Mouse (Mus musculus): ENCODE measurements at regions not wholly inside any gene's neighbourhood (a gene's known extent, or its start where the extent isn't known, plus 50 kb on each side); places are given as distances from the start of the nearest gene placed in this dataset.

GRCm38 (mm10) chr8:78877423-78877822, 56.5 kb upstream of the Lsm6 start:
- no peak for ATAC-seq (ENCODE audit: insufficient read depth, low FRiP score, low read depth)

GRCm38 (mm10) chr8:78889708-78890107, 68.8 kb upstream of the Lsm6 start:
- no peak overlapping the region for H3K9ac ChIP-seq
- H3K36me3 ChIP-seq, result no peaks in the 10 kb centered on the region
- H3K27me3 ChIP-seq (replicated peaks), result no peaks in the 10 kb centered on the region
- H3K9me3 ChIP-seq, result no peaks in the 10 kb centered on the region
- H3K4me3 ChIP-seq (replicated peaks), result no peak overlapping the region
- ATAC-seq (ENCODE audit: insufficient read depth, low FRiP score, low read depth), result no peak
- no peaks in the 10 kb centered on the region for H3K4me1 ChIP-seq
- WGBS, result 78% methylated on average over 6 of the region's 6 CpGs
- no peak overlapping the region for H3K27ac ChIP-seq
- H3K4me2 ChIP-seq, result no peak overlapping the region

More at GRCm38 (mm10) chr8:78877423-78877822, 56.5 kb upstream of the Lsm6 start:
- Histone ChIP-seq H3K27me3 (replicated peaks) (no peaks in the 10 kb centered on the region), H3K9me3 (no peaks in the 10 kb centered on the region), H3K36me3 (no peaks in the 10 kb centered on the region), H3K4me2 (no peak overlapping the region), H3K4me3 (replicated peaks) (no peak overlapping the region), H3K4me1 (no peaks in the 10 kb centered on the region), H3K9ac (no peak overlapping the region), H3K27ac (no peak overlapping the region)
- 72% methylated on average over 3 of the region's 3 CpGs for WGBS

- Histone ChIP-seq H3K36me3 (no peaks in the 10 kb centered on the region), H3K27ac (no peak overlapping the region), H3K9me3 (no peaks in the 10 kb centered on the region), H3K27me3 (replicated peaks) (no peaks in the 10 kb centered on the region), H3K9ac (no peak overlapping the region), H3K4me1 (no peaks in the 10 kb centered on the region), H3K4me2 (no peak overlapping the region), H3K4me3 (replicated peaks) (no peak overlapping the region)
- peak; percentile 56 for ATAC-seq (ENCODE audit: insufficient read depth, low FRiP score, low read depth)
- 46% methylated on average over 4 of the region's 4 CpGs for WGBS
These were observed 69.6 kb upstream of the Lsm6 start for GRCm38 (mm10) chr8:78890571-78890970.

- no peaks in the 10 kb centered on the region for H3K4me1 ChIP-seq
- no peak overlapping the region for H3K27ac ChIP-seq
- no peak overlapping the region for H3K9ac ChIP-seq
- no peak overlapping the region for H3K4me3 ChIP-seq (replicated peaks)
- no peaks in the 10 kb centered on the region for H3K27me3 ChIP-seq (replicated peaks)
- no peak for ATAC-seq (ENCODE audit: insufficient read depth, low FRiP score, low read depth)
- H3K36me3 ChIP-seq, result no peaks in the 10 kb centered on the region
- H3K4me2 ChIP-seq, result no peak overlapping the region
- WGBS, result 42% methylated on average over 7 of the region's 7 CpGs
- H3K9me3 ChIP-seq, result no peaks in the 10 kb centered on the region
These were observed 78.9 kb upstream of the Lsm6 start for GRCm38 (mm10) chr8:78899887-78900286.

- H3K9ac ChIP-seq, result no peak overlapping the region
- H3K4me2 ChIP-seq, result no peak overlapping the region
- 84% methylated on average over 1 of the region's 1 CpGs for WGBS
- H3K36me3 ChIP-seq, result no peaks in the 10 kb centered on the region
- H3K27me3 ChIP-seq (replicated peaks), result no peaks in the 10 kb centered on the region
- no peak for ATAC-seq (ENCODE audit: insufficient read depth, low FRiP score, low read depth)
- H3K9me3 ChIP-seq, result no peaks in the 10 kb centered on the region
- no peak overlapping the region for H3K4me3 ChIP-seq (replicated peaks)
- H3K27ac ChIP-seq, result no peak overlapping the region
- H3K4me1 ChIP-seq, result no peaks in the 10 kb centered on the region
These were observed 82.1 kb upstream of the Lsm6 start for GRCm38 (mm10) chr8:78903034-78903433.

- Histone ChIP-seq H3K9ac (no peak overlapping the region), H3K27ac (no peak overlapping the region), H3K4me1 (no peaks in the 10 kb centered on the region), H3K36me3 (no peaks in the 10 kb centered on the region), H3K4me3 (replicated peaks) (no peak overlapping the region), H3K27me3 (replicated peaks) (no peaks in the 10 kb centered on the region), H3K4me2 (no peak overlapping the region), H3K9me3 (no peaks in the 10 kb centered on the region)
- ATAC-seq (ENCODE audit: insufficient read depth, low FRiP score, low read depth), result no peak
- 39% methylated on average over 1 of the region's 1 CpGs for WGBS
These were observed 87.0 kb upstream of the Lsm6 start for GRCm38 (mm10) chr8:78907918-78908317.

GRCm38 (mm10) chr8:78911288-78911873, 90.4 kb upstream of the Lsm6 start:
- no peaks in the 10 kb centered on the region for H3K4me1 ChIP-seq
- H3K27ac ChIP-seq, result no peak overlapping the region
- H3K4me2 ChIP-seq, result no peak overlapping the region
- H3K9ac ChIP-seq, result no peak overlapping the region
- H3K36me3 ChIP-seq, result no peaks in the 10 kb centered on the region
- no peak for ATAC-seq (ENCODE audit: insufficient read depth, low FRiP score, low read depth)
- no peaks in the 10 kb centered on the region for H3K27me3 ChIP-seq (replicated peaks)
- H3K4me3 ChIP-seq (replicated peaks), result no peak overlapping the region
- no peaks in the 10 kb centered on the region for H3K9me3 ChIP-seq
- WGBS, result 86% methylated on average over 11 of the region's 11 CpGs

GRCm38 (mm10) chr8:78912470-78912869, 91.5 kb upstream of the Lsm6 start:
- Histone ChIP-seq H3K4me3 (replicated peaks) (no peak overlapping the region), H3K4me2 (no peak overlapping the region), H3K9me3 (no peaks in the 10 kb centered on the region), H3K9ac (no peak overlapping the region), H3K27me3 (replicated peaks) (no peaks in the 10 kb centered on the region), H3K27ac (no peak overlapping the region), H3K36me3 (no peaks in the 10 kb centered on the region), H3K4me1 (no peaks in the 10 kb centered on the region)
- WGBS, result 53% methylated on average over 5 of the region's 5 CpGs
- no peak for ATAC-seq (ENCODE audit: insufficient read depth, low FRiP score, low read depth)

GRCm38 (mm10) chr8:78913823-78914222, 92.9 kb upstream of the Lsm6 start:
- no peaks in the 10 kb centered on the region for H3K36me3 ChIP-seq
- no peaks in the 10 kb centered on the region for H3K27me3 ChIP-seq (replicated peaks)
- 93% methylated on average over 5 of the region's 5 CpGs for WGBS
- H3K4me2 ChIP-seq, result no peak overlapping the region
- H3K9me3 ChIP-seq, result no peaks in the 10 kb centered on the region
- H3K27ac ChIP-seq, result no peak overlapping the region
- no peak overlapping the region for H3K9ac ChIP-seq
- H3K4me3 ChIP-seq (replicated peaks), result no peak overlapping the region
- no peaks in the 10 kb centered on the region for H3K4me1 ChIP-seq
- no peak for ATAC-seq (ENCODE audit: insufficient read depth, low FRiP score, low read depth)

- H3K27ac ChIP-seq, result no peak overlapping the region
- H3K27me3 ChIP-seq (replicated peaks), result no peaks in the 10 kb centered on the region
- H3K9ac ChIP-seq, result no peak overlapping the region
- no peaks in the 10 kb centered on the region for H3K4me1 ChIP-seq
- ATAC-seq (ENCODE audit: insufficient read depth, low FRiP score, low read depth), result peak; percentile 27; the same call in 1 of the 2 replicates
- H3K9me3 ChIP-seq, result no peaks in the 10 kb centered on the region
- no peaks in the 10 kb centered on the region for H3K36me3 ChIP-seq
- no peak overlapping the region for H3K4me2 ChIP-seq
- no peak overlapping the region for H3K4me3 ChIP-seq (replicated peaks)
- 60% methylated on average over 9 of the region's 9 CpGs for WGBS
These were observed 97.4 kb upstream of the Zfp827 start for GRCm38 (mm10) chr8:78930610-78931397.

- H3K36me3 ChIP-seq, result no peaks in the 10 kb centered on the region
- H3K4me2 ChIP-seq, result no peak overlapping the region
- no peak overlapping the region for H3K9ac ChIP-seq
- H3K4me1 ChIP-seq, result no peaks in the 10 kb centered on the region
- H3K9me3 ChIP-seq, result no peaks in the 10 kb centered on the region
- H3K27me3 ChIP-seq (replicated peaks), result no peaks in the 10 kb centered on the region
- no peak for ATAC-seq (ENCODE audit: insufficient read depth, low FRiP score, low read depth)
- no peak overlapping the region for H3K4me3 ChIP-seq (replicated peaks)
- H3K27ac ChIP-seq, result no peak overlapping the region
- 80% methylated on average over 6 of the region's 6 CpGs for WGBS
These were observed 96.2 kb upstream of the Zfp827 start for GRCm38 (mm10) chr8:78932069-78932468.

- ATAC-seq (ENCODE audit: insufficient read depth, low FRiP score, low read depth), result no peak
- Histone ChIP-seq H3K9me3 (no peaks in the 10 kb centered on the region), H3K9ac (no peak overlapping the region), H3K27me3 (replicated peaks) (no peaks in the 10 kb centered on the region), H3K4me2 (no peak overlapping the region), H3K4me3 (replicated peaks) (no peak overlapping the region), H3K27ac (no peak overlapping the region), H3K4me1 (no peaks in the 10 kb centered on the region), H3K36me3 (no peaks in the 10 kb centered on the region)
- WGBS, result 49% methylated on average over 2 of the region's 2 CpGs
These were observed 88.2 kb upstream of the Zfp827 start for GRCm38 (mm10) chr8:78940049-78940448.

All from stomach, embryonic 15.5 days (tissue).